Mouse (Mus musculus) embryonic facial prominence, embryonic 12.5 days (tissue): ENCODE measurements at regions not wholly inside any gene's neighbourhood (a gene's known extent, or its start where the extent isn't known, plus 50 kb on each side); places are given as distances from the start of the nearest gene placed in this dataset.

Source experiments
- ATAC-seq: fragments of 200-750 bp; cut with Nextera tagmentation; 2 replicates; pipeline ENCODE4 v1.8.0; 2017; ENCODE audit not compliant: insufficient number of reproducible peaks, insufficient read depth, low FRiP score, low TSS enrichment
- H3K27ac ChIP-seq: fragments of 300-500 bp; sonication (generic); 2 replicates; pipeline ENCODE4 v1.5.1; 2016; ENCODE audit warnings: mild to moderate bottlenecking
- H3K27me3 ChIP-seq: fragments of 300-500 bp; sonication (generic); 2 replicates; pipeline ENCODE4 v1.6.1; 2016; ENCODE audit warnings: mild to moderate bottlenecking, moderate library complexity
- H3K36me3 ChIP-seq: fragments of 300-500 bp; sonication (generic); 2 replicates; pipeline ENCODE4 v1.6.1; 2016; ENCODE audit warnings: mild to moderate bottlenecking
- H3K4me1 ChIP-seq: fragments of 300-500 bp; sonication (generic); 2 replicates; pipeline ENCODE4 v1.6.1; 2016
- H3K4me2 ChIP-seq: fragments of 300-500 bp; sonication (generic); replicated peaks from 2 replicates; pipeline ENCODE4 v1.6.1; 2016; ENCODE audit warnings: mild to moderate bottlenecking, moderate library complexity
- H3K4me3 ChIP-seq: fragments of 300-500 bp; sonication (generic); 2 replicates; pipeline ENCODE4 v1.5.1; 2016; ENCODE audit warnings: mild to moderate bottlenecking
- H3K9ac ChIP-seq: fragments of 300-500 bp; sonication (generic); 2 replicates; pipeline ENCODE4 v1.6.1; 2016; ENCODE audit warnings: mild to moderate bottlenecking, moderate library complexity
- H3K9me3 ChIP-seq: fragments of 300-500 bp; sonication (generic); 2 replicates; pipeline ENCODE4 v1.6.1; 2016; ENCODE audit warnings: mild to moderate bottlenecking, moderate library complexity
- WGBS: fragments of 180-500 bp; shearing (Covaris S2); methylation state at CpG from one replicate; pipeline ENCODE4 v1.1.7; 2016; 5-methylcytosine and 5-hydroxymethylcytosine counted together

DNA sequence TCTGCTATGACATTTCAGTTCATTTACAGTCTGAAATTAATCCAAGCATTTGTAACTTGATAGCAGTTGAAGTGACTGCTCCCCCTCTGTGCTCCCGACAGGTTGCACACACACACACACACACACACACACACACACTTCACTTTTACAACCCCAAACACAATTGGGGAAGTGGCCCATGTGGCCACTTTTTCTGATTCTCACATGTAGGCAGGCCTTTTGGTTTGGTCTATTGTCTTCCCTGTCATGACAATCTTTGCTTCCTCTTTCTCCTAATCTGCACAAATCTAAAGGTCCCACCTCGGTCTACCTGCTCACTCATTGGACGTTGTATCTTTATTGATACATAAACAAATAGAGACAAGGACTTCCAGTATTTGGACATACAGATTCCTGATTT is 79.6 kb upstream of the Gorab start:
- Histone ChIP-seq H3K9ac (no peak overlapping the region), H3K36me3 (no peaks in the 10 kb centered on the region), H3K9me3 (no peaks in the 10 kb centered on the region), H3K27me3 (no peaks in the 10 kb centered on the region), H3K4me1 (no peaks in the 10 kb centered on the region), H3K4me2 (no peak overlapping the region), H3K4me3 (no peak overlapping the region), H3K27ac (no peak overlapping the region)
- WGBS: 75% methylated on average over 3 of the region's 3 CpGs
- no peak for ATAC-seq

DNA sequence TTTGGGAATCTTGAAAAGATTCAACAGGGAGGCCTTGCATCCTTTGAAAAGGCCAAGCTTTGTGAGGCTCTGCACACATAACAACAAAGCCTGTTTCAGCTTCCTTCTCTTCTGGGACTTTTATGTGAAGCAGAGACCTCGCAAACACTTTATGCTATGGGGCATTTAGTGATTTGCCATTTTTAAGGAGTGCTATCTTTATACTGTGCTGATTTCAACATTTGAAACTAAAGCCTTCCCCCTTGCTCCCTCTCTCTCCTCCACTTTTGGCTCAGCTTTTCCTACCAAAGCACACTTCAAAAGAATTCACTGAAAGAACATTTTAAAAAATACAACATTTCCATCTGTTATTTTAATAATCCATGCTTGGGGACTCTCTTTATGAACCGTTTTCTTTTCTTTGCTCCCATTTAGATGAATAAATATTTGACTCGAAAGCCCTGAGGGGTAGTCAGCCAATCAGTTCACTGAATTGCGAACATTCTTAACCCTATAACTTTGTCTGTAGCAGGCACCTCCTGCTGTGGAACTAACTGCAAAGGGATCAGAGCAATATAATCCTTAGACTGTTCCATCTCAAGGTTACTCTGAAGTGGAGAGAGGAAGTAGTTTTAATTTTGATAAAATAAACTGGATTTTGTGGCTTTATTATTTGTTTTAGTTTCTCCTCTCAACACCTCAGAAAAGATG is 74.2 kb upstream of the Gorab start:
- WGBS: 32% methylated on average over 4 of the region's 4 CpGs
- Histone ChIP-seq H3K4me2 (no peak overlapping the region), H3K27ac (no peak overlapping the region), H3K4me1 (no peaks in the 10 kb centered on the region), H3K27me3 (no peaks in the 10 kb centered on the region), H3K9me3 (0 out of 2 replicates have a peak, but pooled peaks cover 1% of the 10 kb centered on the region), H3K4me3 (no peak overlapping the region), H3K36me3 (no peaks in the 10 kb centered on the region), H3K9ac (no peak overlapping the region)
- ATAC-seq: no peak

DNA sequence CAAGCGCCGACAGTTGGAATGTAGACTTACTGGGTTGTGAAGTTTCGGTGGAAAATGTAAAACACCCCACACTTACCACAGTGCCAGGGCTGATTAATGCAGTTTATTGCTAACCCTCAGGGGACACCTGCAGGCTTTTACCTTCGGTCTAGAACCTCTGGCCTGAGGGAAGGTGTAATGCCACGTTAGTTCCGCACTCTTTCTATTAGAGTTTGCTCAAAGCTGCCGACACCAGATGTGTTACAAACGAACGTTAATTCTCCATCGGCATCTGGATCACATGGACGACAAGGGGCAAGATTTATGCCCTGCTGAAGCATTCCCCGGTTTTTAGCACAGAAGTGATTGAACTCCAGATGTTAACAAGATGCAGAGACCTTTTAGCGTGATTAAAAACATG is 57.7 kb upstream of the Gorab start:
- Histone ChIP-seq H3K4me2 (no peak overlapping the region), H3K9ac (no peak overlapping the region), H3K27me3 (no peaks in the 10 kb centered on the region), H3K27ac (no peak overlapping the region), H3K4me3 (no peak overlapping the region), H3K36me3 (no peaks in the 10 kb centered on the region), H3K4me1 (no peaks in the 10 kb centered on the region; the same call in 1 of the 2 replicates), H3K9me3 (no peaks in the 10 kb centered on the region)
- WGBS: 56% methylated on average over 13 of the region's 13 CpGs
- ATAC-seq: no peak

DNA sequence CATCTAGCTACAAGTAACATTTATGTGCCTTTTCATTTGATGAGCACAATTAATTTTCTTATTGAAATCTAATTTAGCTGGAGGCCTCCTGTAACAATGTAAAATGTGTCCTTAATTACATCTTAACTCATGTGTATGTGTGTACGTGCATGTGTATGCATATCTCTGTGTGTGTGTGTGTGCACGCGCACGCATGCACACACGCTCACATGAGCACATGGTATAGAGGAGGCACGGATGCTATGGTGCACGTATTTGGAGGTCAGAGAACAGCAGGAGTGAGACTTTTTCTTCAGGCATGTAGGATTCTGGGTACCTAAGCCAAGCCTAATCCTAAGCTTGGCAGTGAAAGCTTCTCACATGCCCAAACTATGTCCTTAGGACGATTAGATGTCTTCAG is 52.9 kb upstream of the Gorab start:
- Histone ChIP-seq H3K4me2 (no peak overlapping the region), H3K27ac (no peak overlapping the region)

More for the DNA sequence above, 52.9 kb upstream of the Gorab start:
- H3K4me3 ChIP-seq: no peak overlapping the region
- ATAC-seq: no peak
- no peaks in the 10 kb centered on the region for H3K9me3 ChIP-seq
- H3K27me3 ChIP-seq: no peaks in the 10 kb centered on the region
- no peak overlapping the region for H3K9ac ChIP-seq
- WGBS: 93% methylated on average over 8 of the region's 8 CpGs
- H3K36me3 ChIP-seq: no peaks in the 10 kb centered on the region
- H3K4me1 ChIP-seq: no peaks in the 10 kb centered on the region; the same call in 1 of the 2 replicates
